Mouse (Mus musculus) inflammation-experienced regulatory T-cells, adult 6 months (primary cell): ENCODE results near the gene Csrp1. TPM values are rescaled to one million over a fixed set of nuclear protein-coding genes. Genes with fewer than 3 reads are reported as not detected.

ENCODE experiments used
- ATAC-seq: one replicate; pipeline ENCODE4 v1.8.0; 2017
- polyA plus RNA-seq, 3 experiments: library from polyadenylated mRNA; unstranded; fragments of 100-300 nt; shearing (Covaris generic); gene quantifications; one replicate each; pipeline ENCODE4 v1.2.1; 2017

Csrp1 gene
- polyA plus RNA-seq, 3 experiments from 2014 or later = 19.5 to 31.9 (median 26.9) TPM

DNA sequence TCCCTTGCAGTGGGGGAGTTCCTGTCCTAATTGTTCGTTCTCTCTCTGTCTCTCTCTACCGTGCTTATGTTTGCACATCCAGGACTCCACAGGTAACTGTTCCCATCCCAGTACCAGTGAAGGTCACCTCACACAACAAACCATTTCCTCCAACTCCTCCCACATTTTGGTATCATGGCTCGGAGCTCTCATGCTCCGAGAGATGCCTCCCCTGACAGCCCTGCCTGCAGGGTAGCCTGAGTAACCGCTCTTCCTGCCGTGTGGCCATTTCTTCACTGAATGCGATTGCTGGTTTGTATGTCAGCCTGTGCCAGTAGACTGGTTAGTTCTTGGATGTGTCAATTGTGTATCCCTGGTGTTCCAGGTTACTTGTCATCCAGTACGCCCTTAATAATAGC is 51.7 kb downstream of the Csrp1 start:
- ATAC-seq = no peak

DNA sequence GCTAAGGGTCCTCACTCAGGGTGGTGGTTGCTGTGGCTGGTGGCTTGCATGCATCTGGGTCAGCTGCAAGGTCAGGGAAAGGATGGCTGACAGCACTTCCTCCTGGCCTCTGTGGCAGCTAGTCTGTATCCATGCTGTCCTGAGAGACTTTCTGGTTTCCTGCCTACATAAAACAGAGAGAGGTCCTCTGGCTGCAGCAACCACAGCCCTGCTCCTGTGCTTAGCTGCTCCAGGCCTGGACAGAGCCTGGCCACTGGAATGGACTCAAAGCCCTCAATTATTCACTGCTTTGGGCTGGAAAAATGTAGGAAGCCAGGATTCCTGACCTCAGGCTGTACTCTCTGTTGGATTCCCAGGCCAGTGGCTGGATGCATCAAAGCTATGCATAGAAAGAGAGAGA is 56.7 kb downstream of the Csrp1 start:
- no peak for ATAC-seq

DNA sequence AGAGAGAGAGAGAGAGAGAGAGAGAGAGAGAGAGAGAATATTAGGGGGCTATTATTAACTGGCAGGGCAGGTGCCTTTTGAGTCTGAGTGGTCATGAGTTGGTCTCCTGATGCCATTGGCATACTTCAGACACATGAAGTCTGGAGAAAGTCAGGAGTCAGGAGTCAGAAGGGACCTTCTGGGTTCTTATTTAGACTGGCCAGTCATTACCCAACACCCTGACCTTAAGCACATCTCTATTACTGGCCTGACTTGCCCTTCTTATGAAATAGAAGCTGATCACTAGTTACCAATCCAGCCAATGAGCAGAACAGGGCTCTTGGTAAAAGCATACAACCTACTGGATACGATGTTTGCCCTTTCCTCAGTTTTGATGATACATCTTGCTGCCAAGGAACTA is 57.2 kb downstream of the Csrp1 start:
- no peak for ATAC-seq

DNA sequence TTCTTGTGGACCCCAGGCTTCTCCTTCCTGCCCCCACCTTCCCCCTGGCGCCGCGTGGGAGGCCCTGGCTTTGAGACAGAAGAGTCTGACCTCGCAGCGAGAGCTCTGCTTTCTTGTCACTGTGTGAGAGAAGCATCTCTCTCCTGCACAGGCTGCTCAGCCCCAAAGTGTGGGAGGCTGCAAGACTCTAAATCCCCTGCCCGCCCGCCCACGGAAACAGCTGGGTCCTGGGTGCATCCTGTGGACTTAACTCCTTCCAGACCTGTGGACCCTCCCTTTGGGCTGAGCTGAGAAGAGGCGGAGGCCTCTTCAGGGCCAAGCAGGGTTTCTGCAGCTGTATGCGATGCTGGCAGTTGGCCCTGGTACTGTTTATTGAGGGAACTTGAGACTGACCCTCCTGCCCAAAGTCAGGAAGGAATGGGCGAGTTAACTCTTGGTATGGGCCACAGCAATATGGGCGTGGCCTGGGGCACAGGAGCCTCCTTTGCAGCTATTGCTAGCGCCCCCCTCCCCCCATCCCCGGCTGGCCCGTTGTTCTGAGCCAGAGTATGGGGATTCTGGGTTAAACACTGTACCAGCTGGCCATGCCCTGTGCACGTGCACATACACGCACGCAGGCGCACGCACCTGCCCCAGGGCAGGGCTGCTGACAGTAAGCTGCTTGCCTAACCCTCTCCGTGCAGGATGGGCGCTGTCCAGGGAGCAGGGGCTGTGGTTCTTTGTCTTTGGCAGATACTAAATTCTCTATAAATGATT is 59.1 kb downstream of the Csrp1 start, which contains the start of gene Tnni1:
Tnni1 (plus strand) TSS at position 655 of the 756 bp plus-strand sequence.
- no peak for ATAC-seq

DNA sequence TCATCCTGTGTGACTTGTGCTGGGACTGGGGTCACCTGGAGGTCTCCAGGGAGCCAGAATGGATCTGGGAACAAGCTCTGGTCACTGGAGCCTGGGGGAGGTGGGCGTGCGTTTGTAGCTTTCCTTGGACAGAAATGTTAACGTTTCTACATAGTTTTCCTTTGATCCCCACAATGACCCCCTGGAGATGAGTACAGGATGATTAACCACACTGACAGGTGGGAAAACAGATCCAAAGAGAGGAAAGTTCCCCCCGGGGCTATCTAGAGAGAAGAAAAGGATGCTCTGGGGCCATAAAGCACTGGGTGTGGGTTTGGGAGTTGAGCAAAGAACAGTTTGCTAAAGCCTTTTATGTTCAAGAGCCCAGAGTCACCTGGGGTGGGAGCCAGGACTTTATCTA is 60.8 kb downstream of the Csrp1 start:
- no peak for ATAC-seq

DNA sequence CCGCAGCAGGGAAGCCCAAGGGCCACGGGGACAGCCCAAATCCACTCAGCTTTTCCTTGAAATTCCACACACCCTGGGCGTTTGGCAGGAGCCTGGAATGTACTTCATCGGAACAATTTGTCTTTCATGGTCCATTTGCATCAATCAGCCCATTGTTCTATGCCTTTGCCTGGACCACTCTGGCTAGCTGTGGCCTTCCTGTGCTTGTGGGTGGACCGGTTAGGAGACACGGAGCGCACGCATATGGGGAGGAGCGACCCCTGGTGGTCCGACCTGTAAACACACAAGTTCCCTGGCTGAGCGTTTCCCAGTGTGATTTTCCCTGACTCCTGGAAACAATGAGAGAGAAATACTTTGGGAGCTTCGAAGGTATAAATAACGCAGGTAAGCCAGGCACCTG is 61.4 kb downstream of the Csrp1 start:
- peak; percentile 84 for ATAC-seq

DNA sequence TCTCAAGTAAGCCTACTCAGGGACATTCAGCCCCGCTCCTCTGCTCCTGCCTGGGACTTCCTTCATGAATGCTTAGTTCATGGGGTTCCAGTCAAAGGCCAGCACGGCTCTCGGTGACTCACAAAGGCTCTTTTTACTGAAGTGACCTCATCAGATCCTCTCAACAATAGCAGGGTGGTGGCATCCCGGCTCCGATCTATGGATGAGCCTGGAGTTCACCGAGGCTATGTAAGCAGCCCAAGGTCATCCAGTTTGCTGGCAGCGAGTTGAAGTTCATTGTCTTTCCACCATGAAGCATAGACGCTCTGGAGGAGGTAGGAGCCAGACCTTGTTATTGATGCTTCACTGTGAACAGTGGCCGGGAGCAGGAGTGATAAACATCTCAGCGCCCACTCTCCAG is 63.0 kb downstream of the Csrp1 start:
- no peak for ATAC-seq

DNA sequence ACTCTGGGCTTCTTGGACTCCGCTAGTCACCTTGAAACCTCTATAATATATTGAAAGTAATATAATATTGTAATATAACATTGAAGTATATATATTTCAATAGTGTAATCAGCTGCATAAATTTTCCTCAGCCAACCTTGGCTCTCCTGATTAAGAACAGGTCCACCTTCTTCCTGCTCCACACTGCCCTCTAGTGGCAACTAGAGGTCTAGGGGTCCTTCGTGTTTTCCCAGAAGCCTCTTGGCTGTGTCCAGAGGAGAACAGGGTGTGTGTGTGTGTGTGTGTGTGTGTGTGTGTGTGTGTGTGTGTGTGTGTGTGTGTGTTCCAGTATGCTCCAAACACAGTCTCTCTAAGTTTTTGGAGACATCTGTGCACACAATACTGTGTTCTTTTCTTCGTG is 67.9 kb downstream of the Csrp1 start:
- peak; percentile 74 for ATAC-seq

DNA sequence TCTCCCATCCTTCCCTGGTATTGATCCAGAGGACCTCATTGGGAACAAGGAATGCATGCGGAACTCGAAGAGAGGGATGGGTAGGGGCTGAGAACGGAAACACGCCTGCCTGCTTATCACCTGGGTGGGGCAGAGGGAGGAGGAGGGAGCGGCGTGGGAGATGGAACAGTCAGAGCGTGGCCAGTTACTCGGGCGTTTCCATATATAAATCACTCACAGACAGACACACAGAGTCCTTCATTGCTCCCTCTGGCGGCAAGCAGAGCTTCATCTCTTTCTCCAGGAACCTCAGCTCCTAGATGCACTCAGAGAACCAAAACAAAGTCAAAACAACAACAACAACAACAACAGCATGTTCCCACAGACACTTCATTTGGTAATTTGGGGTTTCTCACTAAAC is 68.8 kb downstream of the Csrp1 start:
- ATAC-seq = no peak

DNA sequence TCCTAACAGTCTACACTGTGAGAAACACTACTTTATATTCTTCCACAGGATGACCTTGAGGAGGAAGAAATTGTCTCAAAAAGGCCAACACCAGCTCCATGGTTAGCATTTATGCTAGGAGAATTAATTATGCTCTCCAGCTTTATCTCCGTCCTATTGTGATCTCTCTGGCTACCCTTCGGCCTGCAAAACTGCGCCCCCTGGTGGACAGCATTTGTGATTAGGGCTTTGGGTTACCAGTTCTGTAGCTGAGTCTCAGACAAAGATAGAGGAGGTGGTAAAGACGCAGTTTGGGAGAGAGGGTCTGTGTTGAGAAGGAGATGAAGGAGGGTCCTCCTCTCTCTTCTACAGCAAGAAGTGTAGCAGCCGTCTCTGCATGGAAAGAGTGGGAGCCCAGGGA is 70.0 kb downstream of the Csrp1 start:
- peak; percentile 45 for ATAC-seq

DNA sequence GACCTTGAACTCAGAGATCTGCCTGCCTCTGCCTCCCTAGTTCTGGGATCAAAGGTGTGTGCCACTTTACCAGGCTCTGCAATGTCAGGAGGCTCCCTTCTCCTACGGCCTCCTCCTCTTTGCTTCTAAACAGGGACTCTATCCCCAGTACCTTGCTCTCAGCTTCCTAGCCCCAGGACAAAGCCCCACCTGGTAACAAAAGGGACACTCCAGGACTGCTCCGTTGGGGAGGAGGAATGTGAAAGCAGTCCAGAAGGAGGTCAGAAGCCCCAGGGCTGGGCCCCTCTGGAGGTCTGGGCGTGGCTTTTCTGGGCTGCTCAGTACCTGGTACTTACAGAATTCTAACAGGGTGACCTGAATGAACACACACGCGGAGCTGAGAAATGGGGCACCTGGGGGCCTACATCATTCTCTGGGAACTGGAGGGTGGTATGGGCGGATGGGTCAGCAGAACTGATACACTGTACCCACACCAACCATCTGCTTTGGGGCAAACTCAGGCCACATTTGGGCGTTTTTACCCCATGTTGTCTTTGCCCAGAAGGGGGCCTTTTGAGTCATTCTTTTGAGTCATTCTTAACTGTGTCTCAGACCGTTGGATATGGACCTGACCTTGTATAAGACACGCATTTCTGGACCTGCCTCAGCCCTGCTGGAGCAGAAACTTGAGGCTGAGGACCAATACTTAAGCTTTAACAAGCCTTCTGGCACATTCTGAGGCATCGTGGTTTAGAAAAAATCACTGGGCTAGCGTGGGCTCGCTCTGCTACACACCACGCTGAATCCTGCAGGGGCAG is 72.5 kb downstream of the Csrp1 start:
- ATAC-seq = no peak

DNA sequence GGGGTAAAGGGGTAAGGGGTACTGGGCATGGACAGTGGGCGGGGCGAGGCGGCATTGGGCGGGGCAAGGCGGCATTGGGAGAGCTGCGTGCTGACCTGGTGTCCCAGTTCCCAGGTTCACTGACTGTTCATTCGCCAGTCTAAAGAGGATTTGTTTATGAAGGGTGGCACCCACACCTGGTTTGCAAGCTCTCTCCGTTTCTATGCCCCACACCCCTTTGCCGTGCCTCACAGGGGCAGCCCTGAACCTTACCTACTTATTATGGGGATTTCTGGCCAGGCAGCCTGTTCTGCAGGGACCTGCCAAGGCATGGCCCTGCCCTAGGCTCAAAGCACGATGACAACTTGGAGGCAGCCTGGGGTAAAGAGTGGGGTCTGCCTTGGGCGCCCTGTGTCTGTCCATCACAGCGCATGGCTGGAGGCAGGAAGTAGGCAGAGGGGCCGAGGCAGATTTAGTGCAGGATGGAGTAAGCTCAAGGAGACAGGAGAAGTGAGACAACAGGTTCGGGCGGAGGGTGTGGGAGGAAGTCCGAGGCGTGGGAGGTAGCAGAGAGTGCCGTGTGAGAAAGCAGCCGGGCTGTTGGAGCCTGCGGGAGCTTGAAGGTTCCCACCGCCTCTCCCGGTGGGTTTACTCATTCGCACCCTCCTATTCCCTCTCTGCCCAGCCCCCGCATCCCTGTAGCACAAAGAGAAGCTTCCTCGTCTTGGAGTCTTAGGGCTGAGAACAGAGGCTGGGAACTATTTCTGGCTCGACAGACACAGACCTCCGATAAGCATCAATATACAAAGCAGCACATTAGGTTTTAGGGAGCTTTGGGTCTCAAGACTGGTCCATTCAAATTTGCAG is 73.7 kb downstream of the Csrp1 start:
- ATAC-seq = peak; percentile 78

DNA sequence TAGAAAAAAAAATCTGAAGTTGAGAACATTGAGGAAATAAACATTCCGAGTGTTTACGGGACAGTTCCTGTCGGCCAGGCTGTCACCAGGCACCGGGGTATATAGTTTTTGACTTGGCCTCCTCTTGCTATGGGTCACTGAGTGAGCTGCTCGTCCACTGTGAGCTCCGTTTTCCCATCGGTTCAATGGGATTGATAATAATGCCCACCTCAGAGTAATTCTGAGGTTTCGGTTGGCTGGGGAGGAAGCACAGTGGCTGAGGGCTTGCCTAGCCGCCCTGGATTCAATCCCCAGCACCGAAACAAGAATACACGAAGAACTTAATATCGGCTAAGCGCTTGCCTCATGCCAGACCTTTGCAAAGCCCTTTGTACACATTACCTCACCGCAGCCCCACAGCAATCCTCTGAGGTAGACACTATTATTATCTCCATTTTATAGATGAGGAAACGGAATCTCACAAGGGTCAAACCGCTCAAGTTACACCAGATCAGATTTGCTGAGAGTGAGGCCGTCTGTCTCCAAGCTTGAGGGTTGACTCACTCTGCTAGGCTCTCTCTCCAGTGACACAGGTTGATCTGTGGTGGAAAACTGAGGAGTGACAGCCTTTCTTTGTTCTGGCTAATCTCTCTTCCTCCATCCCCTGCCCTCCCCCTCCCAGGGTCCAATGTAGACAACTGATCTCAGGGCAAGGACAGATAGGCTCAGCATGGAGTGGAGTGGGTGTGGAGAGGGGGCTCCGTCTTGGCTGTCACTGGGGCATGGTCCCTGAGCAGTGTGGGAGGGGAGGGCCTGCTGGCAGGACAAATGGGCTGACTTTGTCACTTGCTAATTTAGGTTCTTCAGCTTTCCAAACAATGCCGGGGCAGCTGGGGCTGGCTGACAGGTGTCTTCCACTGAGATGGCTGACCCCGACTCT is 74.6 kb downstream of the Csrp1 start:
- no peak for ATAC-seq

DNA sequence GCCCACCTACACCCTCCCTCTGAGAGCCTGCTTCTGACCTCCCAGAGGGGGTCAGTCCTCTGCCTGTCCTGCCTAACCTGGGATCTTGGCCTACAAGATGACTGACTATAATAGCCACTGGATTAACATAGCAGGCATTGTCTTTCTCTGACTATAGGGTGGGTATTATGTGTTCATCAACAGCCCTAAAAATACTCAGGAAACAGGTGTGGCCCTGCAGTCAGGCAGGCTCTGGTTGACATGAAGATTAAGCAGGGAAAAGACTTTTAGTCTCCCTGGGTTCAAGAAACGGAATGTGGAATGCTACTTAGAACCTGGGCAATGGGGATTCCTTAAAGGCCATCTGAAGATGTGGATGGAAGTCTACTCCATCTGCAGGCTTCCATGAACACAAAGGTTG is 78.6 kb downstream of the Csrp1 start:
- ATAC-seq = no peak

DNA sequence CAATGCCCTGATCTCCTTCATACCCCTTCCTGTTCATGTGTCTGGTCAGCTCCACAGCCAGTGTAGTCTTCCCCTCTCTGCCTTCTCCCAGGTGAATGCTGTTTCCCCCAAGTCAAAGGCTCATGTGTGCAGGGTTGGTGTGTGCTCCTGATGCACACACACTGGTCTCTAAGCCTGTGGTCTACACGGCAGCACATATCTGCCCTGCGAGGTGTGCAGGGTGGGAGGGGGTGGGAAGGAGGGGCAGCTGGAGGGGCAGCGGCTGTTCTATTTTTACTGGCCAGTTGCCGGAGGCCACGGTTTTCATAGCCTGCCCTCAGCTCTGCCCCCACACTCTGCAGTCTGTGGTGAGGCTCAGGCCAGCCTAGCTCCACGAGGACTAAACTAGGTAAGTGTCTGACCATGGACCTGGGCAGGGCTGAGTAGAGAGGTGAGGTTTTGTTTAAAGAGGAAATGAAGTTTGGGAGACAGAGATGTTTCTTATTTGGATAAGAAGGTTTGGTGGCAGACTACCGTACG is 79.3 kb downstream of the Csrp1 start:
- no peak for ATAC-seq

DNA sequence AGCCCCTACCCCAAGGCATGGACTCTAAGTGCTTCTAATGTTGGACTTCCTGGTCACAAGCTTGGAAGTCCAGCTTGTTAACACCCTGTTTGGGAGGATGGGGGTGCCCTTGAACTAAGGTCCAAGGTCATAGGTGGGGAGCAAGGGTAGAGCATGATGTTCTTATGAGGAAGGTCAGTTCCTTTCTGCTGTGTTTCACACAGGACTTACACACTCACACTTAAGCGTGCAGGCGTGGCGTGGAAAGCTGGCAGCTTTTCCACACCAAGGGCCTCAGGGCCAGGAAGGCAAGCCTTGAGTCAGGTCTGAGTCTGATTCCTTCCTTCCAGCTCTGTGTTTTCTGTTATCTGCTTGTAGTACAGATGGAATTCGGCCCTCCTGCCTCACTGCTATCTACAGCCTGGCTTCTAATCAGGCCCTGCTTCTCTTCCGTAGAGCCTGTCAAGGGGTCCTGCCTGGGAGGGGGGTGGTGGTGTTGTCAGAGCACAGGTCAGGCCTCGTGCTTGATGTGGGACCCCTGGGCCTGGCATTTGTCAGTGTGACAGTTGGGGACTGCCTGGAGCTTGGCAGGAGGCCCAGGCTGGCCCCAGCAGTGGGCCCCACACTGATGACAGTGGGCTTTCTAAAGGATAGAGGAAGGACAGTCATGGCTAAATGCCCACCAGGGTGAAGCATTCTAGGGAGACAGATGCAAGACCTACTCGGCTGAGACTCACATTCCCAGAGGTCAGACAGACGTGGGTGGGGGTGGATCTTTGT is 80.5 kb downstream of the Csrp1 start:
- no peak for ATAC-seq

Other genes with a start within 250 kb of the Csrp1 start
- gene Nav1, start 112.8 kb upstream of the Csrp1 start, polyA plus RNA-seq = 1 to 10 TPM in 1 of 3 experiments, under 1 TPM in 2; 0.34 to 1.7 (median 0.43) TPM
- 1 to 10 TPM in 1 of 3 experiments, under 1 TPM in 1, not detected in 1; 0.94 to 7.2 TPM for gene Phlda3, start 46.1 kb downstream of the Csrp1 start, polyA plus RNA-seq
- gene Tnni1, start 59.4 kb downstream of the Csrp1 start, polyA plus RNA-seq = not detected
- 1 to 10 TPM; 1.9 to 5.2 (median 2.4) TPM for gene Lad1, start 98.5 kb downstream of the Csrp1 start, polyA plus RNA-seq
- gene Tnnt2, start 116.3 kb downstream of the Csrp1 start, polyA plus RNA-seq = under 1 TPM in 1 of 3 experiments, not detected in 2; 0.24 TPM
- not detected for gene Pkp1, start 199.1 kb downstream of the Csrp1 start, polyA plus RNA-seq